In the genomic region with DNA sequence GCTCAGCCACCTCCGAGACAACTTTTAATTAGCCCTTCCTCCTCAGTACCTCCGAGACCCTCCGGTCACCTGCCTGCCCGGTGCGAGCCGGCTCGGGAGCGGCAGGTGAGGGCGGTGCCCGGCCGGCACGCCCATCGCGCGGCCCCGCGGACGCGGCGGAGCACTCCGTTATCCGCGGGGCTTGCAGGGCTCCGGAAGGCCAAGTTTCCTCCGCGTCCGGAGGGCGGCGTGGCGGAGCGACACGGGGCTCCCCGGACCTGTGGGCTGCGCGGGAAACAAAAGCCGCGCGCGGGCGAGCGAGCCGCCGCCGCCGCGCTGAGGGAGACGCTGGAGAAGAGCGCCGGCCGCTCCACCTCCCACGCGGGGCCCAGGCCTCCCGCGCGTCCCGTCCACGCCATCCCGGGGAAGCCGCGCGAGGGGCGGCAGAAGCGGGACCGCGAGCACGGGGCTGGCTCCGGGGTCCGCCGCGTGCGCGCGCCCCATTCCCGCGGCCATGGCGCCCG, we compare ENCODE assay signal across 8 mouse cellular contexts. TPM values are rescaled to one million over a fixed set of nuclear protein-coding genes. Genes with fewer than 3 reads are reported as not detected.
DNase-seq lines count a peak whose midpoint lies in the region; ATAC-seq lines count a peak whose summit lies in the region.

No protein-coding gene starts in this region.

- H3K9me3 ChIP-seq in liver, embryonic 16.5 days (replicated peaks; ENCODE audit: control insufficient read depth, low read length) = 0 out of 2 replicates have a peak, but pooled peaks cover 2% of the 10 kb centered on the region

- ATAC-seq in liver, embryonic 16.5 days (ENCODE audit: low read depth) = peak; percentile 4

- peak overlapping the region; percentile 88 for H3K4me2 ChIP-seq in liver, embryonic 16.5 days (ENCODE audit: low read depth, low read length)

- H3K27ac ChIP-seq in liver, embryonic 16.5 days (ENCODE audit: low read length) = peak overlapping the region; percentile 69

- peak overlapping the region; percentile 75 for H3K4me3 ChIP-seq in liver, embryonic 16.5 days (ENCODE audit: low read depth, low read length)

- under 1% methylated on average over 58 of the region's 77 CpGs for WGBS in liver, embryonic 16.5 days (ENCODE audit: insufficient replicate concordance)

- peak overlapping the region; percentile 71 for H3K9ac ChIP-seq in liver, embryonic 16.5 days (ENCODE audit: low read depth, low read length)

- no peaks in the 10 kb centered on the region for H3K36me3 ChIP-seq in liver, embryonic 16.5 days (ENCODE audit: control insufficient read depth, insufficient read depth)

- peaks cover 10% of the 10 kb centered on the region for H3K4me1 ChIP-seq in liver, embryonic 16.5 days (ENCODE audit: control insufficient read depth, low read depth, low read length)

- DNase-seq in right cerebral cortex, postnatal 10 days (ENCODE audit: low spot score in 2 of 2) = peak; percentile 38 to 56
- DNase-seq in right cerebral cortex, postnatal 36 days (ENCODE audit: low spot score in 2 of 2) = no peak
- peak; percentile 73 to 77 for DNase-seq in cerebellum, postnatal 10 days
- peak; percentile 50 to 55 for DNase-seq in heart, adult 9 months (ENCODE audit: low spot score in 2 of 2)
- peak; percentile 77 for DNase-seq in kidney, adult 18-20 months
- peak; percentile 50 to 60 for DNase-seq in natural killer cell, adult 2 months (ENCODE audit: low spot score in 2 of 2)
- peak; percentile 73 for DNase-seq in testis, postnatal 10 days (ENCODE audit: low spot score)

- H3K27me3 ChIP-seq in liver, embryonic 16.5 days (ENCODE audit: control insufficient read depth, insufficient read depth, low read depth, low read length) = peaks cover 7% of the 10 kb centered on the region

RNA-seq across cellular contexts. Expression of gene Fkbp5, which starts 31.8 kb away (rescaled TPM):
- polyA plus RNA-seq in liver, embryonic 16.5 days (2015; fragmentation: Nextera tagmentation; extraction: Ambion mirVana) = 18.9 and 21.5 TPM in 2 replicates

RNA-seq across cellular contexts. Expression of gene Armc12, which starts 45.1 kb away (rescaled TPM):
- polyA plus RNA-seq in liver, embryonic 16.5 days (2015; fragmentation: Nextera tagmentation; extraction: Ambion mirVana) = not detected in 2 replicates

Comparison
In these comparisons a context has a peak if more than half of its experiments do, and no peak if none do; other contexts are left out.
1. DNase-seq: peak in right cerebral cortex, postnatal 10 days (2 of 2), cerebellum, postnatal 10 days (2 of 2), heart, adult 9 months (2 of 2), kidney, adult 18-20 months (single experiment), natural killer cell, adult 2 months (2 of 2) and testis, postnatal 10 days (single experiment); none in right cerebral cortex, postnatal 36 days (0 of 2).